Mouse (Mus musculus) olfactory bulb, adult 2 months (tissue): ENCODE data around the gene Exd2. TPM values are rescaled to one million over a fixed set of nuclear protein-coding genes. Genes with fewer than 3 reads are reported as not detected.

Experiments
- H3K27ac ChIP-seq: fragments of 200-500 bp; 2 replicates; pipeline ENCODE4 v1.5.1; 2012; ENCODE audit warnings: low read depth, low read length; ENCODE audit not compliant: insufficient read depth
- H3K4me1 ChIP-seq: fragments of 200-500 bp; 2 replicates; pipeline ENCODE4 v1.6.1; 2012; ENCODE audit warnings: low read length; ENCODE audit not compliant: control insufficient read depth, insufficient read depth
- H3K4me3 ChIP-seq: fragments of 200-500 bp; 2 replicates; pipeline ENCODE4 v1.5.1; 2012; ENCODE audit warnings: mild to moderate bottlenecking, low read depth, low read length, moderate library complexity; ENCODE audit not compliant: insufficient read depth
- CTCF ChIP-seq: fragments of 200-500 bp; IDR thresholded peaks from 2 replicates; pipeline ENCODE4 v1.5.1; 2012; ENCODE audit warnings: low read depth, mild to moderate bottlenecking, low read length, moderate library complexity; ENCODE audit not compliant: insufficient read depth
- POLR2A ChIP-seq: fragments of 200-500 bp; IDR thresholded peaks from 2 replicates; pipeline ENCODE4 v1.6.1; 2012; ENCODE audit warnings: mild to moderate bottlenecking, low read depth, low read length, moderate library complexity; ENCODE audit not compliant: insufficient read depth
- WGBS: fragments of 180-500 bp; shearing (Covaris S2); methylation state at CpG from one replicate; pipeline ENCODE4 v1.1.7; 2018; 5-methylcytosine and 5-hydroxymethylcytosine counted together
- polyA plus RNA-seq: library from polyadenylated mRNA; stranded (reverse); fragments of >200 nt; gene quantifications from 2 replicates; pipeline ENCODE4 v1.2.4, GENCODE M21; 2012; ENCODE audit warnings: low replicate concordance; ENCODE audit not compliant: missing spikeins, insufficient read depth, insufficient read length

Exd2 gene
- polyA plus RNA-seq, 1 experiment = not detected

DNA sequence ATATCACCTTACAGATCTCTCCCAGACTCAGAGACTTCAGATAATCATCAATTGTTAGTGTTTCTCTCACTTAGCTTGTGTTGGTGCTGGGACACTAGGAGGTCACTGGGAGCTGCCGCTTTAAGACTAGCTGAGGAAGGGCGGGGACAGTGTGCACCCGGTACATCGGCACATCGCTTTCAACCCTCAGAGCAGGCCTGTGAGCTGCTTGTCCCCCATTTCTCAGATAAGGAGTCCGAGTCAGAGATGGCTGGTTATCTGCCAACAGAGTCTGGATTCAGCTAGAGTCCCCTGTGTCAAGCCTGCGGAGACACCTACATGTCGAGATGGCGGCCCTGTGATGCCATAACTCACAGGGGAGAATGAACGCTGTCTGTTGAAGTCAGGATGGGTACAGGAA, 68.7 kb downstream of the Exd2 start:
- Histone ChIP-seq H3K4me3 (no peak overlapping the region), H3K27ac (no peak overlapping the region), H3K4me1 (peaks cover 41% of the 10 kb centered on the region)
- 76% methylated on average over 10 of the region's 10 CpGs for WGBS
- TF ChIP-seq POLR2A (no peak), CTCF (no peak)

DNA sequence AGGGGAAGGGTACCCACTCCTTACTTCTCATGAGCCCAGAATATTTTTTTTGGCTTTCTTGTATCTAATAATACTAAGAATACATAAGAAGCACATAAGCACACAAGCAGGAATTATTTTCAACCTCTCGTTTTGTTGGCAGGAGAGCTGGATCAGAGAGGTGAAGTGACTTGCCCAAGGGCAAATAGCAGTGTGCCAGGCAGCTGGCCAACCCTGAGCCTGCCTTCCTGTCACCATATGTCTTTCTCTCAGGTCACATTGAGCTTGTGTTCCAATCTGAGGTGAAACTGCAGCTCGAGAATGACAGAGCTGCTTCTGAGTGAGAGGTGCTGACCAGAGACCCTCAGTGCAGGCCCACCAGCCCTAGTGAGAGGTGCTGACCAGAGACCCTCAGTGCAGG, 71.0 kb downstream of the Exd2 start:
- Histone ChIP-seq H3K4me1 (peaks cover 37% of the 10 kb centered on the region), H3K27ac (no peak overlapping the region), H3K4me3 (no peak overlapping the region)
- 66% methylated on average over 2 of the region's 2 CpGs for WGBS
- TF ChIP-seq POLR2A (no peak), CTCF (no peak)

DNA sequence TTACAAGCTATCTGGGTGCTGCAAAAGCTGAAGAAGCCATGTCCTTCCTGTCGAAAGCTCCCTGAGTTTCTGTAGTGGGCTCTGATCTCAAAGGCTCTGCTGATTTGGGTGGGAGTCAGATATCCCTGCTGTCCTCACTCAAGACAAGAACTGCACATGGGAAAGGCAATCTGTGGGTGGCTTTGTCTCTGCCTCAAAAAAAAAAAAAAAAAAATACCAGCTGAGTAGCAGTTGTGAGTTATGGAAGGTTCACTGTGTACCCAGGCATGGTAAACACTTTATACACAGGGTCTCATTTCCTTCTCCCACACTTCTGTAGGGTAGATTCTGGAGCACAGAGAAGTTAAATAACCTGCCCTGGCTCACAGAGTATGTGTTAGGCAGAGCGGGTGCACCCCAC, 74.4 kb downstream of the Exd2 start:
- H3K27ac ChIP-seq = peak overlapping the region; percentile 25
- 55% methylated on average over 2 of the region's 2 CpGs for whole genome bisulfite sequencing
- TF ChIP-seq CTCF (no peak), POLR2A (no peak)
- H3K4me1 ChIP-seq = peaks cover 21% of the 10 kb centered on the region
- no peak overlapping the region for H3K4me3 ChIP-seq

DNA sequence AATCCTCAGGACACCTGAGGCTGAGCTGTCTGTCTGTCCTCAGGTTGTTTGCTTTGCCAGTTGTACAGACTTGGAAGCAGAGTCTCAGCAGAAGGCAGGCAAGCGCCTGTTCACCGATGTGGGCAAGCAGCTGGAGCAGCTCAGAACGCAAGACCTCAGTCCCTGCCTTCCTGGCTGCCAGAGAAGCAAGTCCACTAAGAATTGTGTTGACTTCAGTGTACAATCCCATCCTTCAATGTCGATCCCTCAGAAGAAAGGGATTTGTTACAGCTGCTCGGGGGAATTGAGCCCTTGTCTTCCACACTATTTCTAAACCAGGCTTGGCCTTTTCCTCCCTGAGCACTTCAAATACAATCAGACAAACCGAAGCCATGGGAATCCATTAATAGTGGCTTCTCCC, 75.4 kb downstream of the Exd2 start:
- Histone ChIP-seq H3K4me1 (peaks cover 21% of the 10 kb centered on the region), H3K4me3 (no peak overlapping the region), H3K27ac (no peak overlapping the region)
- TF ChIP-seq CTCF (no peak), POLR2A (no peak)
- 59% methylated on average over 6 of the region's 6 CpGs for WGBS

DNA sequence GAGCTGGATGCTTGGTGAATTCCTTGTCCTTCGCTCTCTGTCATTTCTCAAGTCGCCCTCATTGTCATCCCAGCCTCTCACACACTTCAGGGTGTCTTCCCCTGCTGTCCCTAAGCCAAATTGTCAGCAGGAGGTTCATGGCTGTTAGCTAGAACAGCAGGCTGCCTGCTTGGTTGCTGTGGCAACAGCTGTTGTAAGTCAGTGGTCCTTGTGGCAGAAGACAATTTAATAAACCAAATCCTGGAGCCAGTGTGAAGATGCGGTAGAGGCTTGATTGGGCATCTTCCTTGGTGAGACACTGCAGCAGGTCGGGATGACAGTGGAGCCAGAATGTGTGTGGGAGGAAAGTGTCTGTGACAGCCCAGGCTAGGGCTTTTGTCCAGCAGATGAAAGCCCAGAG, 82.4 kb downstream of the Exd2 start:
- no peak overlapping the region for H3K4me3 ChIP-seq
- H3K27ac ChIP-seq = 0 out of 2 replicates have a peak overlapping the region, but pooled peaks have one; percentile 6
- TF ChIP-seq POLR2A (no peak), CTCF (no peak)
- peaks cover 18% of the 10 kb centered on the region for H3K4me1 ChIP-seq
- WGBS = 20% methylated on average over 4 of the region's 4 CpGs

DNA sequence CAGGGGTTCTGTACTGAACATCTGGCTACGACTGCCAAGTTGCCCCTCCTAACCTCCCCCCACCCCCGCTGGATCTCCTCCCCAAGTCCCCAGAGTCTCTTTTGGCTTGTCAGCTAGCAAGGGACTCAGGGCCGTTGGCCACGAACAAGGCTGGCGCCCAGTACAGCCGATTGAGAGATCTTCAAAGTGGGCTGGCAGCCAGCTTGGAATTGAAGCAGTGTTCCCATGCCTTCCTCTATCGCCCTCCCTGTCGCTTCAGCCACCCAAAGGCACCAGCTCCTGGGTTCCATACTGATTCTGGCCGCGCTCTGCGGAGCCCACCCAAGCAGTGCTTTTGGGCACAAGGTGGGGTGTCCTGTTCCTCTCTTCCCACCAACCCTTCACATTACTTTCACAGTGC, 86.8 kb downstream of the Exd2 start:
- Histone ChIP-seq H3K4me1 (peaks cover 21% of the 10 kb centered on the region), H3K4me3 (no peak overlapping the region), H3K27ac (0 out of 2 replicates have a peak overlapping the region, but pooled peaks have one; percentile 3)
- 49% methylated on average over 11 of the region's 11 CpGs for WGBS
- no peak for TF ChIP-seq POLR2A
- no peak for TF ChIP-seq CTCF

Other genes starting within 250 kb of the Exd2 start
- gene Actn1, start 202.7 kb upstream of the Exd2 start, polyA plus RNA-seq = not detected in 2 replicates
- not detected in 2 replicates for gene Dcaf5, start 26.5 kb upstream of the Exd2 start, polyA plus RNA-seq
- gene Galnt16, start 55.2 kb downstream of the Exd2 start, polyA plus RNA-seq = not detected in 2 replicates
- gene Slc39a9, start 180.8 kb downstream of the Exd2 start, polyA plus RNA-seq = not detected in 2 replicates
- not detected in 2 replicates for gene Erh, start 181.2 kb downstream of the Exd2 start, polyA plus RNA-seq
- not detected in 2 replicates for gene Plekhd1, start 229.5 kb downstream of the Exd2 start, polyA plus RNA-seq